Mouse (Mus musculus) neural tube, embryonic 11.5 days (tissue): ENCODE results near the gene Olfr1328. TPM values are rescaled to one million over a fixed set of nuclear protein-coding genes. Genes with fewer than 3 reads are reported as not detected.
"Not testable (repeated sequence)": the region's sequence is repeated elsewhere in the genome, so short reads cannot be mapped to it uniquely, and the experiment has no call there.

Experiments used
- ATAC-seq: fragments of 200-750 bp; cut with Nextera tagmentation; 2 replicates; pipeline ENCODE4 v1.8.0; 2017; ENCODE audit warnings: moderate number of reproducible peaks, mild to moderate bottlenecking, moderate TSS enrichment, moderate library complexity; ENCODE audit not compliant: insufficient read depth, low FRiP score, low TSS enrichment
- DNase-seq: peaks from one replicate; pipeline ENCODE4 v3.0.0-alpha.2; 2015; ENCODE audit warnings: low spot score
- H3K27ac ChIP-seq: fragments of 300-500 bp; sonication (generic); 2 replicates; pipeline ENCODE4 v1.5.1; 2014; ENCODE audit warnings: low read depth, mild to moderate bottlenecking, low read length
- H3K27me3 ChIP-seq: fragments of 300-500 bp; sonication (generic); 2 replicates; pipeline ENCODE4 v1.6.1; 2014; ENCODE audit warnings: mild to moderate bottlenecking, low read length, mixed read lengths; ENCODE audit not compliant: control insufficient read depth, insufficient read depth
- H3K36me3 ChIP-seq: fragments of 300-500 bp; sonication (generic); 2 replicates; pipeline ENCODE4 v1.6.1; 2014; ENCODE audit warnings: mild to moderate bottlenecking, low read length, moderate library complexity, mixed read lengths; ENCODE audit not compliant: control insufficient read depth, insufficient read depth
- H3K4me1 ChIP-seq: fragments of 300-500 bp; sonication (generic); 2 replicates; pipeline ENCODE4 v1.6.1; 2014; ENCODE audit warnings: low read length, mixed read lengths; ENCODE audit not compliant: control insufficient read depth, insufficient read depth
- H3K4me2 ChIP-seq: fragments of 300-500 bp; sonication (generic); 2 replicates; pipeline ENCODE4 v1.6.1; 2014; ENCODE audit warnings: low read depth, mild to moderate bottlenecking, moderate library complexity
- H3K4me3 ChIP-seq: fragments of 300-500 bp; sonication (generic); 2 replicates; pipeline ENCODE4 v1.5.1; 2014; ENCODE audit warnings: low read depth, low read length
- H3K9ac ChIP-seq: fragments of 300-500 bp; sonication (generic); 2 replicates; pipeline ENCODE4 v1.6.1; 2014; ENCODE audit warnings: mild to moderate bottlenecking, low read length
- H3K9me3 ChIP-seq: fragments of 300-500 bp; sonication (generic); 2 replicates; pipeline ENCODE4 v1.6.1; 2016; ENCODE audit warnings: low read length; ENCODE audit not compliant: control insufficient read depth
- WGBS: fragments of 180-500 bp; shearing (Covaris S2); extraction: QIAGEN DNeasy Blood & Tissue Kit; methylation state at CpG from one replicate; pipeline ENCODE4 v1.1.7; 2014; 5-methylcytosine and 5-hydroxymethylcytosine counted together
- polyA plus RNA-seq: library from polyadenylated mRNA; unstranded; fragments of >200 nt; fragmentation: Nextera tagmentation; extraction: Ambion mirVana; gene quantifications from 2 replicates; pipeline ENCODE4 v1.2.1, GENCODE M21; 2014

The Olfr1328 gene
- polyA plus RNA-seq, result not detected in 2 replicates

DNA sequence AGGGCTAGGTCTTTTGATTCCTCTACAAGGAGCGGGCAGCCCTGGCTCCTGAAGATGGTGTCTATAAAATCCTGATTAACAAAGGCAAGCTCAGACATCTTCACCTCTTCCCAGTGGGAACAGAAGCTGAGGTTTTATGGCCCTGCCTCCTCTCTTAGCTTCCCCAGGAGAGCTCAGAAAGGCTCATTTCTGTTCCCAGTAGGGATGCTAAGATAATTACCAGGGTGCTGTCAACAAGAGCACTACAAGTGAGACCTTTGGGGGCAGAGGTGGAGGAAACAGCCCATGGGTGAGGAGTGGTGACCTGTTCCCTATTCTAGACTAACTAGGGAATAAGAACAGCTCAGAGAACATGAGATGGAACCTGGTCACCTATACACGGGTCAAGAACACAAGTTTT is at the start of gene Olfr1328:
Gene Olfr1328, minus strand, starts transcription at position 101 of the 400 bp plus-strand sequence.
- WGBS, result 65% methylated on average over 2 of the region's 2 CpGs
- DNase-seq (no peak), ATAC-seq (no peak)
- H3K4me2 ChIP-seq, result no peak within 1 kb of the TSS
- no peaks in the 10 kb centered on the region for H3K9me3 ChIP-seq
- no peaks in the 10 kb centered on the region for H3K27me3 ChIP-seq
- H3K27ac ChIP-seq, result no peak within 1 kb of the TSS
- H3K4me3 ChIP-seq, result no peak within 1 kb of the TSS
- H3K36me3 ChIP-seq, result no peaks in the 10 kb centered on the region
- H3K4me1 ChIP-seq, result no peaks in the 10 kb centered on the region
- H3K9ac ChIP-seq, result no peak within 1 kb of the TSS

DNA sequence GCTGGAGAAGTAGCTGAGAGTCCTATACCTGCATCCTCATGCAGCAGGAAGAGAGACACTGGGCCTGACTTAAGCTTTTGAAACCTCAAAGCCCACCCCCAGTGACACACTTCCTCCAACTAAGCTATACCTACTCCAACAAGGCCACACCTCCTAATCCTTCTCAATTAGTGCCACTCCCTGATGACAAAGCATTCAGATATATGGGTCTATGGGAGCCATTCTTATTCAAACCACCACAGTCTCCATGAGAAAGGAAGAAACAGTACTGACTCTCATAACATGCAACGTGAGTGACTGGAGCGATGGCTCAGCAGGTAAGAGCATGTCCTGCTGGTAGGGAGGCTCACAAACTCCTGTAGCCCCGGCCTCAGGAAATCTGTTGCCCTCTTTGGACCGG is 46.9 kb upstream of the Olfr1328 start:
- no peaks in the 10 kb centered on the region for H3K27me3 ChIP-seq
- DNase-seq, result no peak
- no peak overlapping the region for H3K9ac ChIP-seq
- H3K4me2 ChIP-seq, result no peak overlapping the region
- no peak overlapping the region for H3K27ac ChIP-seq
- H3K4me1 ChIP-seq, result no peaks in the 10 kb centered on the region
- no peak for ATAC-seq
- no peak overlapping the region for H3K4me3 ChIP-seq
- no peaks in the 10 kb centered on the region for H3K9me3 ChIP-seq
- 89% methylated on average over 4 of the region's 4 CpGs for WGBS
- no peaks in the 10 kb centered on the region for H3K36me3 ChIP-seq

GRCm38 (mm10) chr4:118973281-118973680 is 34.9 kb upstream of the Olfr1328 start:
- Histone ChIP-seq H3K9ac (no peak overlapping the region), H3K36me3 (no peaks in the 10 kb centered on the region), H3K27ac (no peak overlapping the region), H3K4me3 (no peak overlapping the region), H3K9me3 (no peaks in the 10 kb centered on the region), H3K4me2 (no peak overlapping the region), H3K4me1 (no peaks in the 10 kb centered on the region), H3K27me3 (no peaks in the 10 kb centered on the region)
- 74% methylated on average over 2 of the region's 2 CpGs for WGBS
- DNase-seq, result no peak
- no peak for ATAC-seq

- no peak for DNase-seq
- no peak for ATAC-seq
- Histone ChIP-seq H3K27ac (no peak overlapping the region), H3K4me1 (no peaks in the 10 kb centered on the region), H3K9me3 (no peaks in the 10 kb centered on the region), H3K27me3 (no peaks in the 10 kb centered on the region), H3K9ac (no peak overlapping the region), H3K36me3 (no peaks in the 10 kb centered on the region), H3K4me3 (no peak overlapping the region), H3K4me2 (no peak overlapping the region)
- 93% methylated on average over 15 of the region's 15 CpGs for WGBS
Observed at GRCm38 (mm10) chr4:118967711-118968110, 29.3 kb upstream of the Olfr1328 start.

GRCm38 (mm10) chr4:118961141-118961628 is 22.8 kb upstream of the Olfr1328 start, which contains the start of gene Lao1:
Lao1 (plus strand) TSS chr4:118961578.
- no peaks in the 10 kb centered on the region for H3K9me3 ChIP-seq
- no peak within 1 kb of the TSS for H3K27ac ChIP-seq
- H3K4me1 ChIP-seq, result no peaks in the 10 kb centered on the region
- DNase-seq (no peak), ATAC-seq (no peak)
- no peaks in the 10 kb centered on the region for H3K36me3 ChIP-seq
- WGBS, result 87% methylated on average over 2 of the region's 2 CpGs
- no peak within 1 kb of the TSS for H3K9ac ChIP-seq
- no peaks in the 10 kb centered on the region for H3K27me3 ChIP-seq
- no peak within 1 kb of the TSS for H3K4me2 ChIP-seq
- no peak within 1 kb of the TSS for H3K4me3 ChIP-seq

- DNase-seq (no peak), ATAC-seq (no peak)
- no peaks in the 10 kb centered on the region for H3K4me1 ChIP-seq
- H3K36me3 ChIP-seq, result no peaks in the 10 kb centered on the region
- 89% methylated on average over 7 of the region's 7 CpGs for WGBS
- no peak overlapping the region for H3K4me2 ChIP-seq
- no peak overlapping the region for H3K4me3 ChIP-seq
- H3K27me3 ChIP-seq, result no peaks in the 10 kb centered on the region
- no peaks in the 10 kb centered on the region for H3K9me3 ChIP-seq
- no peak overlapping the region for H3K9ac ChIP-seq
- H3K27ac ChIP-seq, result no peak overlapping the region
Observed at GRCm38 (mm10) chr4:118958812-118959211, 20.4 kb upstream of the Olfr1328 start.

DNA sequence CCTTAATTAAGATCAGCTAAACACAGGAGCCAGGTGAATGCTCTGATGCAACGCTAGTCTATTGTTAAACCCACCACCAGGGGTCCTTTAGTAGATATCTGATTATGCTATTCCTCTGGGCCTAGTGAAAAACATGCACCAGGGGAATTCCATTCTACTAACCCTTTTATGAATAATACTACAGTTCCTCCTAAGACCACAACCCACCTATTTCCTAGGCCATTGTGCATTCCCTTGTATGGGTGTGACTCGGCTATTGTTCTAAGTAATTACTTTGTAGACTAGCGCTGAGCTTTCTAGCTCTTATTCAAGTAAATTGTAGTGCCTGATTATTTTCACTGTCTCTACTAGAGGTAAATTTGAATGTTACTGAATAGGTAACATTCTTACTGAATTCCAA is 7.1 kb downstream of the Olfr1328 start:
- H3K36me3 ChIP-seq, H3K4me1 ChIP-seq, H3K4me3 ChIP-seq, H3K4me2 ChIP-seq, ATAC-seq, H3K27me3 ChIP-seq, H3K9ac ChIP-seq, H3K27ac ChIP-seq, H3K9me3 ChIP-seq, DNase-seq: not testable (repeated sequence)
- WGBS, result 82% methylated on average over 3 of the region's 3 CpGs

GRCm38 (mm10) chr4:118917365-118917764 is 21.0 kb downstream of the Olfr1328 start, which contains the start of gene Olfr1329:
Olfr1329 (minus strand) TSS chr4:118917465.
- not testable (repeated sequence) for H3K9me3 ChIP-seq, ATAC-seq
- 60% methylated on average over 2 of the region's 2 CpGs for WGBS

GRCm38 (mm10) chr4:118901981-118902380 is 36.4 kb downstream of the Olfr1328 start:
- ATAC-seq (no peak), DNase-seq (no peak)
- WGBS, result 74% methylated on average over 2 of the region's 2 CpGs
- Histone ChIP-seq H3K4me1 (no peaks in the 10 kb centered on the region), H3K4me2 (no peak overlapping the region), H3K9me3 (no peaks in the 10 kb centered on the region), H3K9ac (no peak overlapping the region), H3K36me3 (no peaks in the 10 kb centered on the region), H3K27ac (no peak overlapping the region), H3K4me3 (no peak overlapping the region), H3K27me3 (no peaks in the 10 kb centered on the region)

More at GRCm38 (mm10) chr4:118917365-118917764, 21.0 kb downstream of the Olfr1328 start, which contains the start of gene Olfr1329:
- not testable (repeated sequence) for H3K27ac ChIP-seq, H3K36me3 ChIP-seq, DNase-seq, H3K27me3 ChIP-seq, H3K4me2 ChIP-seq, H3K9ac ChIP-seq, H3K4me1 ChIP-seq, H3K4me3 ChIP-seq
